Mouse (Mus musculus): ENCODE data around the gene Dcps. TPM values are rescaled to one million over a fixed set of nuclear protein-coding genes. Genes with fewer than 3 reads are reported as not detected.

Gene Dcps
- polyA plus RNA-seq, 1 experiment from 2014 or later = 64.6 TPM

- no peak for DNase-seq (ENCODE audit: low spot score)
- no peak for ATAC-seq (replicated peaks; ENCODE audit: low FRiP score, low read depth)
- Histone ChIP-seq H3K36me3 (ENCODE audit: insufficient read depth, low read length) (no peaks in the 10 kb centered on the region), H3K4me1 (replicated peaks; ENCODE audit: insufficient read depth, low read length) (peaks cover 9% of the 10 kb centered on the region), H3K9ac (ENCODE audit: low read depth, low read length) (no peak overlapping the region), H3K4me3 (replicated peaks; ENCODE audit: low read depth, low read length) (no peak overlapping the region), H3K27me3 (ENCODE audit: insufficient read depth, low read length) (no peaks in the 10 kb centered on the region), H3K27ac (no peak overlapping the region), H3K4me2 (ENCODE audit: low read length) (no peak overlapping the region), H3K9me3 (replicated peaks; ENCODE audit: low read length) (no peaks in the 10 kb centered on the region)
- TF ChIP-seq CTCF (IDR thresholded peaks at IDR 0.05; ENCODE audit: low read depth) = no peak
- WGBS = 84% methylated on average over 3 of the region's 3 CpGs
Measured at GRCm38 (mm10) chr9:35114234-35114633, 61.6 kb downstream of the Dcps start.

- Histone ChIP-seq H3K4me3 (replicated peaks; ENCODE audit: low read depth, low read length) (no peak overlapping the region), H3K27ac (no peak overlapping the region)
Measured at GRCm38 (mm10) chr9:35111941-35112595, 63.8 kb downstream of the Dcps start.

GRCm38 (mm10) chr9:35111446-35111845, 64.4 kb downstream of the Dcps start:
- Histone ChIP-seq H3K27me3 (ENCODE audit: insufficient read depth, low read length) (no peaks in the 10 kb centered on the region), H3K4me2 (ENCODE audit: low read length) (no peak overlapping the region), H3K4me1 (replicated peaks; ENCODE audit: insufficient read depth, low read length) (peaks cover 2% of the 10 kb centered on the region), H3K4me3 (replicated peaks; ENCODE audit: low read depth, low read length) (no peak overlapping the region), H3K36me3 (ENCODE audit: insufficient read depth, low read length) (no peaks in the 10 kb centered on the region), H3K9me3 (replicated peaks; ENCODE audit: low read length) (no peaks in the 10 kb centered on the region), H3K9ac (ENCODE audit: low read depth, low read length) (no peak overlapping the region), H3K27ac (no peak overlapping the region)
- WGBS = 85% methylated on average over 7 of the region's 7 CpGs
- no peak for DNase-seq (ENCODE audit: low spot score)
- no peak for ATAC-seq (replicated peaks; ENCODE audit: low FRiP score, low read depth)
- no peak for TF ChIP-seq CTCF (IDR thresholded peaks at IDR 0.05; ENCODE audit: low read depth)

More at GRCm38 (mm10) chr9:35111941-35112595, 63.8 kb downstream of the Dcps start:
- TF ChIP-seq CTCF (IDR thresholded peaks at IDR 0.05; ENCODE audit: low read depth) = no peak
- Histone ChIP-seq H3K36me3 (ENCODE audit: insufficient read depth, low read length) (no peaks in the 10 kb centered on the region), H3K9me3 (replicated peaks; ENCODE audit: low read length) (no peaks in the 10 kb centered on the region), H3K27me3 (ENCODE audit: insufficient read depth, low read length) (no peaks in the 10 kb centered on the region), H3K9ac (ENCODE audit: low read depth, low read length) (no peak overlapping the region), H3K4me1 (replicated peaks; ENCODE audit: insufficient read depth, low read length) (peaks cover 3% of the 10 kb centered on the region), H3K4me2 (ENCODE audit: low read length) (no peak overlapping the region; the same call in 1 of the 2 replicates)
- DNase-seq (ENCODE audit: low spot score) (peak; percentile 59), ATAC-seq (replicated peaks; ENCODE audit: low FRiP score, low read depth) (no peak)
- 34% methylated on average over 18 of the region's 19 CpGs for WGBS

GRCm38 (mm10) chr9:35110567-35110966, 65.3 kb downstream of the Dcps start:
- Histone ChIP-seq H3K9me3 (replicated peaks; ENCODE audit: low read length) (no peaks in the 10 kb centered on the region), H3K4me3 (replicated peaks; ENCODE audit: low read depth, low read length) (no peak overlapping the region), H3K4me1 (replicated peaks; ENCODE audit: insufficient read depth, low read length) (no peaks in the 10 kb centered on the region; the same call in none of the 2 replicates), H3K27me3 (ENCODE audit: insufficient read depth, low read length) (no peaks in the 10 kb centered on the region), H3K27ac (no peak overlapping the region), H3K36me3 (ENCODE audit: insufficient read depth, low read length) (no peaks in the 10 kb centered on the region), H3K9ac (ENCODE audit: low read depth, low read length) (no peak overlapping the region), H3K4me2 (ENCODE audit: low read length) (no peak overlapping the region)
- DNase-seq (ENCODE audit: low spot score) = no peak
- TF ChIP-seq CTCF (IDR thresholded peaks at IDR 0.05; ENCODE audit: low read depth) = no peak
- no peak for ATAC-seq (replicated peaks; ENCODE audit: low FRiP score, low read depth)
- 85% methylated on average over 4 of the region's 4 CpGs for WGBS

GRCm38 (mm10) chr9:35110051-35110450, 65.8 kb downstream of the Dcps start:
- Histone ChIP-seq H3K27ac (no peak overlapping the region), H3K36me3 (ENCODE audit: insufficient read depth, low read length) (no peaks in the 10 kb centered on the region), H3K27me3 (ENCODE audit: insufficient read depth, low read length) (no peaks in the 10 kb centered on the region), H3K9ac (ENCODE audit: low read depth, low read length) (no peak overlapping the region), H3K4me2 (ENCODE audit: low read length) (no peak overlapping the region), H3K9me3 (replicated peaks; ENCODE audit: low read length) (no peaks in the 10 kb centered on the region), H3K4me3 (replicated peaks; ENCODE audit: low read depth, low read length) (no peak overlapping the region), H3K4me1 (replicated peaks; ENCODE audit: insufficient read depth, low read length) (no peaks in the 10 kb centered on the region; the same call in 1 of the 2 replicates)
- no peak for TF ChIP-seq CTCF (IDR thresholded peaks at IDR 0.05; ENCODE audit: low read depth)
- DNase-seq (ENCODE audit: low spot score) (no peak), ATAC-seq (replicated peaks; ENCODE audit: low FRiP score, low read depth) (no peak)
- 90% methylated on average over 5 of the region's 5 CpGs for WGBS

GRCm38 (mm10) chr9:35108916-35109315, 66.9 kb downstream of the Dcps start:
- TF ChIP-seq CTCF (IDR thresholded peaks at IDR 0.05; ENCODE audit: low read depth) = no peak
- WGBS = 61% methylated on average over 5 of the region's 5 CpGs
- Histone ChIP-seq H3K9ac (ENCODE audit: low read depth, low read length) (no peak overlapping the region), H3K27ac (no peak overlapping the region), H3K27me3 (ENCODE audit: insufficient read depth, low read length) (no peaks in the 10 kb centered on the region), H3K36me3 (ENCODE audit: insufficient read depth, low read length) (no peaks in the 10 kb centered on the region), H3K4me2 (ENCODE audit: low read length) (no peak overlapping the region), H3K4me1 (replicated peaks; ENCODE audit: insufficient read depth, low read length) (no peaks in the 10 kb centered on the region; the same call in 1 of the 2 replicates), H3K9me3 (replicated peaks; ENCODE audit: low read length) (no peaks in the 10 kb centered on the region), H3K4me3 (replicated peaks; ENCODE audit: low read depth, low read length) (no peak overlapping the region)
- DNase-seq (ENCODE audit: low spot score) (peak; percentile 32), ATAC-seq (replicated peaks; ENCODE audit: low FRiP score, low read depth) (no peak)
